Mouse (Mus musculus) spleen, adult 18-20 months (tissue): ENCODE measurements around the gene Klhl10.

ENCODE experiments used
- DNase-seq, 2 experiments: peaks; one replicate each; pipeline ENCODE4 v3.0.0; 2022; ENCODE audit warnings: mixed read lengths in 2 of 2

The Klhl10 gene

GRCm38 (mm10) chr11:100408835-100409462 is 32.8 kb upstream of the Klhl10 start:
- no peak for DNase-seq

- DNase-seq = no peak
Measured at GRCm38 (mm10) chr11:100409686-100410085, 32.0 kb upstream of the Klhl10 start.

DNA sequence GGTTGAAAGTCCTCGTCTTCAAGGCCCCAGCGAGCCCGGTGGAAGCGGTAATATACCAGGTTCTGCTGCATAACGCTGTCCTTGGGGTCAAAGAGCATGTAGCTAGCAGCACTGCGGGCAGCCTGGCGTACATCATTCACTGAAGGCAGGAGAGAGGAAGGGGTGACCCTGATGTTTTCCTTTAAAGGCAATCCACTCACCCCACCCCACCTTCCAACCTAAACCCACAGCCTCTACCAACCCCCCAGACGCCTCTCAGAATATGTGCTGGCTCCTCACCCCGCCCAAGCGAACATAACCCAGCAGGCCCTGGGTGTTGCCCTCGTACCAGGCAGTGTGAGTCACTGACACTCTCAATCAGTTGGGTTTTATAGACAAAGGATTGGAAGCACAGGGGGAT is 30.0 kb upstream of the Klhl10 start:
- no peak for DNase-seq

DNA sequence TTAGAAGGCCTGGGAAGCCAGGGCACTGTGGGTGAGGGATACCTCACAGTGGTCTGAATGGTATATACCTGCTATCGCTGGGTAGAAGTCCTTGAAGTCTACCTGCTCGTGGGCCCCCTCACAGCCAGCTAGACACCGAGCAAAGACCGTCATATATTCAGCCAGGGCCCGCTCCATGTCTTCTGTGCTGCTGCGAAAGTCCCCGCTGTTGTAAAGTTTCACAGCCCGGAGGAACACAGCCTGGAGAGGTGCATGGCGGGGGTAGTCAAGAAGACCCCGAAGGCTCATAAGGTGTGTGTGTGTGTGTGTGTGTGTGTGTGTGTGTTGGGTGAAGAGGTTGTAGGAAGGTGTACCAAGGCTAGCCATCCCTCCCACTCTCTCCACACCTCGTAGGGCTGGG is 28.2 kb upstream of the Klhl10 start:
- no peak for DNase-seq

DNA sequence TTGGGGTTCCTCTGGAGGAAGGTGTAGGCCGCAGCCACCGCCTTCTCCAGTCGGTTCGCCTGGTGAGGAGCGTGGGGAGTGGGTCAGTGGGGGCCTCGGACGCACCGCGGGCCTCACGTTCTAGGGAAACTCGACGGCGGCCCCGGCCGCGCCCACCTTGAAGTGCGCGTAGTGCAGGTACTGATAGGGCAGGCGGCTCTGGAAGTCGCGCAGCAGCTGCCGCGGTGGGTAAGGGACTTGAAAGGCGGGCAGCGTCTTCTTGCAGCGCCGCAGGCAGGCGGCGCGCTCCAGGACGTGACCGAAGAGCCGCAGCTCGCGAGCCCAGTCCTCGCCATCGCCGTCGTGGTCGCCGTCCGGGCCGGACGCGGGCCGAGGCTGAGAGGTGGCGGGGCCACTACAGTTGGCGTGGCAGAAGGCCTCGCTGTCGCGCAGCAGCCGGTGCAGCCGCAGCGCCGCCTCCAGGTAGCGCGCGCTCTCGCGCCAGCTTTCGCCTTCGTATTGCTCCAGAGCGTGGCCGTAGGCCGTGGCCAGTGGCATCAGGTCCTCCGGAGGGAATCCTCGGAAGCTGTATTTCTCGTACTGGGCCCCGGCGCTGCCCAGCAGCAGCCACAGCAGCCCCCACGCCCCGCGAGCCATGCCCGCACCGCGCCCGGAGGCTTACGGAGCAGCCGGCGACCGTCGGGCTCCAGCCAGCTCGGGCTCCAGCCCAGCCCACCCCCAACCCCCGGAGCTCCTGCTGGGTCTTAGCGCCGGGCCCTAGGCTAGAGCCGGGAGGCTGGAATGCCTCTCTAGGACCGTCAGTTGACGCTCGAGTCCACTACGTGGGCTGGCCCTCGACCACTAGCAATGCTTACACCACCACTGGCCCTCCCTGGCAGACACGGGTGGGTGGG is 27.4 kb upstream of the Klhl10 start, which contains the start of gene P3h4:
TSS of gene P3h4 (minus strand) at position 816 of the 893 bp plus-strand sequence.
- DNase-seq = peak in 1 of 2 experiments; percentile 63

- DNase-seq = no peak
Measured at GRCm38 (mm10) chr11:100414914-100415822, 26.5 kb upstream of the Klhl10 start, which contains the start of gene Fkbp10. Fkbp10 (plus strand) TSS chr11:100415697.

DNA sequence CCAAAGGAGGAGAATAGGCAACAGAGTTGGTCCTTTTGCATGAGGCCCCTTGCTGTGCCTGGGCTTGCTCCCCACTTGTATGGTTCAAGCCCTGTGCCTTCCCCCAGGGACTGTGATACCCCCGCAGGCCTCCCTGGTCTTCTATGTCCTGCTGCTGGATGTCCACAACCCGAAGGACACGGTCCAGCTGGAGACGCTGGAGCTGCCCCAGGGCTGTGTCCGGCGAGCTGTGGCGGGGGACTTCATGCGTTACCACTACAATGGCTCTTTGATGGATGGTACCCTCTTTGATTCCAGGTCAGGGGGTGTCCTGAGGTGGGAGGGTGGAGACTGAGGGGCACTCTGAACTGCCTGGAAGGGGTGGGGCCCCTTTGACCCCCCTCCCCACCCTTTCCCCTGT is 20.2 kb upstream of the Klhl10 start:
- no peak for DNase-seq

DNA sequence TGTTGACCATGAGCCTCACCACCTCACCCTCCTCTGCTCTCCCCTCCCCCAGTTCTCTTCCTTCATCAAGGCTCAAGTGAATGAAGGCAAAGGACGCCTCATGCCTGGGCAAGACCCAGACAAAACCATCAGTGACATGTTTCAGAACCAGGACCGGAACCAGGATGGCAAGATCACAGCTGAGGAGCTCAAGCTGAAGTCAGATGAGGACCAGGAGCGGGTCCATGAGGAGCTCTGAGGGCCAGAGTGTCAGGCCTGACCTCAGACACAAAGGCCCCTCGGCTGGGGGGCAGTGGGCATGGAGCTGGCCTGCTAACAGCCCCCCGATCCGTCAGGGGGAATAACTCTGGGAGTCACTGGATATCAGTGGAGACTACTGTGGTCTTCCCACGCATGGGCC is 17.9 kb upstream of the Klhl10 start:
- no peak for DNase-seq

- DNase-seq = peak; percentile 44 to 68
Measured at GRCm38 (mm10) chr11:100425851-100426250, 15.9 kb upstream of the Klhl10 start.

DNA sequence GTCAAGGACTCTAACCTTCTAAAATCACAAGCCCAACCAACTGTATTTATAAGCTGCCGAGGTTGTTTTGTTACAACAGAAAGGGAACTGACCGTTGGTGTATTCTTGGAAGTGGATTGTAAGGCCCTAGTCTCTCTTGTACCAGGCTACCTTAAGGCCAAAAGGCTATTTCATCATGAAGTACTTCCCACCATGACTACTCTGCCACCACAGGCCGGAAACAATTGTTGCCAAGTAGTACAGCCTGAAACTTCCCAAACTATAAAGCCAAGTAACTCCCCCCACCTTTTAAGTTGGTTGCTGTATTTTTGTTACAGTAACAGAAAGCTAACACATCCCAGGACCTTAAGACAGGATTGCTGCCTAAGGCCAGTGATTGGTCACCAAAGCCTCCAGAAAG is 14.9 kb upstream of the Klhl10 start:
- no peak for DNase-seq

- DNase-seq = no peak
Measured at GRCm38 (mm10) chr11:100428612-100429199, 13.0 kb upstream of the Klhl10 start.

DNA sequence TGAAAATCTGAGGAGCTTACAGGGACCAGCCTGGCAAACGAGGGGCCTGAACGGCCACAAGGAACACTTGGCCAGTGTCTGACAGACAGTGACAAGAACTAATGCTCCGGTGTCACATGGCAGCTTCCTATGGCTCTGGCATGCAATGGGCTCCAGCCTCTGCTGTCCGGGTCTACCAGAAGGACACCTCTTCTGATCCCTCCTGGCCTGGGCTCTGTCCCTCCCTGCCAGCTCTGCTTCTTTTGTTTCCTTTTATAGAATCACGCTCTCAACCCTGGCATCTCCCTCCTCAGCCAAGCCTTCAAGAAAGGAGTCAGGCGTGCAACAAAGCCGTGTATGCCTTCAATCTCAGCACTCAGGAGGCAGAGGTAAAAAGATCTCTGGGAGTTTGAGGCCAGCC is 11.7 kb upstream of the Klhl10 start:
- no peak for DNase-seq

DNA sequence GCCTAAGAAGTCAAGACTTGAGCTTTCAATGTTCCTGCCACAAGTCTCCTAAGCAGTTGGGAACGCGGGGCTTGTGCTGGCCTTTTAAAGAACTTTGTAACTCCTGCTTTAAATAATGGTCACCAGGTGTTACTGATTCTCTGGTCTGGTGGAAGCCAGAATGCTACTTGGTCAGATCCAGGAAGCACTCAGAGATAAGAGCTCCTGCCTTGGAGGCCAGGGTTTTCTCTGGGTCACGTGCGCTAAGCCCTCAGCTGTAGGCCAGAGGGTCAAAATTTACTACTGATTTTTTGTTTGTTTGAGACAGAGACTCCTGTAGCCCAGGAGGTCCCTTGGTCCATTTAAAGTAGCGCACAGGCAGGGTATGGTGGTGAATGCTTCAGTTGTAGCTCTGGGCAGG is 9.7 kb upstream of the Klhl10 start:
- DNase-seq = no peak

- no peak for DNase-seq
Measured at GRCm38 (mm10) chr11:100435678-100436246, 6.0 kb upstream of the Klhl10 start.

DNA sequence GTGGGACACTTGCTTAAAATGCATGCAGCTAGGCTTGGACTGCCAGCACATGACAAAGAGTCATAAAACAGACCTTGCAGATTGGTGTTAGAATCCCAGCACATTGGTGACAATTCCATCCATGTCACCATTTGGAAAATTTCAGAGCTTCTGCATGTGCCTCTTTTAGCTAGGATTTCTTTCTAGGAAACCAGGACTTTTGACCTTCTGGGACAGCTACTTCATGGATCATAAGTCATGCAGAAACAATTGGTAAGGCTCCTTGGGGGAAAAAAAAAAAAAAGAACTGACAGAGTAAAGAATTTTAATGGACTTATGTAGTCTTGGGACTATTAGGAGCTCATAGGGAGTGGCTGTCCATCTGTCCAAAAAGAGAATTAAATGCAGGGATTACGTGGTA is 3.8 kb upstream of the Klhl10 start:
- DNase-seq = no peak

DNA sequence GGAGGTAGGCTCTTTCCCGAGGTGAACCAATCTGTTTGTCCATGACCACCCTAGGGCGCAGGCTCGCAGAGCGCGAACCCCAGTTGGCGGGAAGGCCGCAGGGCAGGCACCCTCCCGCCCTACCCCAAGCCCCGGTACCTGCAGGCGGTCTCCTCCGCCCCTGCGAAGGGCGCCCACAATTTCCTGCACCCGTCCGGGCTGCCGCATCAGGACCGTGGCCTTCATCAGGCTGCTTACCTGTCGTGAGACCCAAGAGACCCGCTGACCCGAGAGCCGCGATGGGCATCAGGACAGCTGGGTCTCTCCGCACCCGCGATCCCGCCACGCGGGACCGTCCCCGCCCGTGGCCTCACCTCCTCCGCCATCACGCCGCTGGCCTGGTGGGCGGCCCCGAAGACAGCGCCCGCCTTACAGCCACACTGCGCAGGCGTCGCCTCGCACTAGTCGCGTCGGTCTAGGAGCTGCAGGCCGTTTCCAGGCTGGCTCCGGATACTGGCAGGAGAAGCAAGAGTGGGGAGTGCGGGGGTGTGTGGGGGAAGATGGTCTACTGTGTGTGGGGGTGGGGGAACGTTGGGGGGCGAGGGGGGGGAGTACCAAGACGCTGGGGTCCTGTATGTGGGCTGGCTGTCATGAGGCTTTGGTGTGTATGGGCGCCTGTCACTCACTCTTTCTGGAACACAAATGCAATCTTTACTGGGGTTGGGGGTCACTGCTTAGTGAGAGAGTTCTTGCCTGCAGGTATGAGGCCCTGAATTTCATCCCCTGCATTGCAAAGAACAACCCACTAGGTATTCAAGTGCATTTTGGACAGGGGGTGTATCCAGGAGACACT is 810 bp upstream of the Klhl10 start:
- peak; percentile 71 to 85 for DNase-seq

DNA sequence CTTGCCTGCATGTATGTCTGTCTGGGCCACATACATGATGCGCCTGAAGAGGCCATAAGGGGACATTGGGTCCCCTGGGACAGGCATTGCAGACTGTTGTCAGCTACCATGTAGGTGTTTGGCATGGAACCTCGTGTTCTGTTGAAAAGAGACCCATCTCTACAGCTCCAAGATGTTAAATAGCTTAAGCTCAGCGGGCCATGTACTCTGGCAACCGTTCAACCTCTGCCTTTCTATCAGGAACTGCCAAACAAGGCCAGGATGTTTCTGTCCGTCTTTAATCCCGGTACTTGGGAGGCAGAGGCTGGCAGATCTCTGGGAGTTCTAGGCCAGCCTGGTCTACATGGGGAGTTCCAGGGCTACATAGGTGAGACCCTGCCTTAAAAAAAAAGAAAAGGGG is 908 bp downstream of the Klhl10 start:
- DNase-seq = no peak

DNA sequence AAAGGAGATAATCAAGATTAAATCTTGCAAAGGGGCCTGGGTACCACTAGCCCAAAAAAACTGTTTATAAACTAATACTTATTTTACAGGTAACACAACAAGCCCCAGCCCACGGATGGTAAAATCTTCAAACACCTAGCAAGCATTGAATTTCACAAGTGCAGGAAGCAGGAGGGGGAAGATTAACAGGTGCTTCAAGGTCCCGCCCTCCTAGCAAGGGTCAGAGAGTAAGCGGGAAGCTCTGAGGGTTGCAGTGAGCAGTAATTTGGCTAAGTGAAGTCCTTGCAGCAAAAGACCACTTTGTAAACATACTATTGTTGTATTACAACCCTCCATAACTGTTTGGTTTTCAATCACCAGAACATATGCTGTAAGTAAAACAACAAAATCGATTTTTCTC is 15.5 kb downstream of the Klhl10 start:
- DNase-seq = no peak

- DNase-seq = no peak
Measured at GRCm38 (mm10) chr11:100457711-100458110, 16.0 kb downstream of the Klhl10 start.

- no peak for DNase-seq
Measured at GRCm38 (mm10) chr11:100462699-100463098, 21.0 kb downstream of the Klhl10 start.

- DNase-seq = no peak
Measured at GRCm38 (mm10) chr11:100465229-100465792, 23.6 kb downstream of the Klhl10 start.
